Mouse (Mus musculus) hindbrain, postnatal 0 days (tissue): ENCODE data around the gene Olfr695. TPM values are rescaled to one million over a fixed set of nuclear protein-coding genes. Genes with fewer than 3 reads are reported as not detected.

Source experiments
- ATAC-seq: fragments of 200-750 bp; cut with Nextera tagmentation; 2 replicates; pipeline ENCODE4 v1.8.0; 2017; ENCODE audit warnings: mild to moderate bottlenecking, moderate TSS enrichment, moderate library complexity
- DNase-seq: peaks from one replicate; pipeline ENCODE4 v3.0.0-alpha.2; 2015; ENCODE audit warnings: low spot score
- H3K27ac ChIP-seq: fragments of 300-500 bp; sonication (generic); 2 replicates; pipeline ENCODE4 v1.5.1; 2014; ENCODE audit warnings: mild to moderate bottlenecking
- H3K27me3 ChIP-seq: fragments of 300-500 bp; sonication (generic); 2 replicates; pipeline ENCODE4 v1.6.1; 2014; ENCODE audit warnings: low read length, mixed read lengths; ENCODE audit not compliant: insufficient read depth
- H3K36me3 ChIP-seq: fragments of 300-500 bp; sonication (generic); 2 replicates; pipeline ENCODE4 v1.6.1; 2014; ENCODE audit warnings: low read length, mixed read lengths; ENCODE audit not compliant: insufficient read depth
- H3K4me1 ChIP-seq: fragments of 300-500 bp; sonication (generic); 2 replicates; pipeline ENCODE4 v1.6.1; 2014; ENCODE audit warnings: antibody characterized with exemption, low read length, mixed read lengths; ENCODE audit not compliant: insufficient read depth
- H3K4me2 ChIP-seq: fragments of 300-500 bp; sonication (generic); 2 replicates; pipeline ENCODE4 v1.6.1; 2014; ENCODE audit warnings: low read depth, mild to moderate bottlenecking, low read length, moderate library complexity, mixed read lengths
- H3K4me3 ChIP-seq: fragments of 300-500 bp; sonication (generic); 2 replicates; pipeline ENCODE4 v1.5.1; 2014; ENCODE audit warnings: low read length
- H3K9ac ChIP-seq: fragments of 300-500 bp; sonication (generic); replicated peaks from 2 replicates; pipeline ENCODE4 v1.6.1; 2014; ENCODE audit warnings: mild to moderate bottlenecking, low read length, moderate library complexity, mixed read lengths
- H3K9me3 ChIP-seq: fragments of 300-500 bp; sonication (generic); 2 replicates; pipeline ENCODE4 v1.6.1; 2016; ENCODE audit warnings: low read length, mixed read lengths
- CTCF ChIP-seq: IDR thresholded peaks from 2 replicates; pipeline ENCODE4 v1.5.1; 2016; ENCODE audit warnings: antibody characterized with exemption, control low read depth, low read depth
- WGBS: fragments of 180-500 bp; shearing (Covaris S2); extraction: QIAGEN DNeasy Blood & Tissue Kit; methylation state at CpG from one replicate; pipeline ENCODE4 v1.1.7; 2014; 5-methylcytosine and 5-hydroxymethylcytosine counted together
- polyA plus RNA-seq: library from polyadenylated mRNA; unstranded; fragments of >200 nt; fragmentation: Nextera tagmentation; extraction: Ambion mirVana; gene quantifications from 2 replicates; pipeline ENCODE4 v1.2.1, GENCODE M21; 2015
- total RNA-seq: library from RNA; depleted of rRNA; stranded (reverse); fragments of >200 nt; gene quantifications from 2 replicates; pipeline ENCODE4 v1.2.3, GENCODE M21; 2014; rRNA removed

Olfr695 gene
- total and polyA plus RNA-seq, 2 experiments from 2014 or later: not detected

- Histone ChIP-seq H3K4me1 (no peaks in the 10 kb centered on the region), H3K36me3 (no peaks in the 10 kb centered on the region), H3K4me2 (no peak overlapping the region), H3K27ac (no peak overlapping the region), H3K4me3 (no peak overlapping the region), H3K27me3 (no peaks in the 10 kb centered on the region), H3K9ac (no peak overlapping the region), H3K9me3 (no peaks in the 10 kb centered on the region)
- ATAC-seq (no peak), DNase-seq (no peak)
- no peak for TF ChIP-seq CTCF
- 88% methylated on average over 2 of the region's 2 CpGs for WGBS
These were observed 30.8 kb downstream of the Olfr695 start for GRCm38 (mm10) chr7:106685382-106685781.

- Histone ChIP-seq H3K27me3 (no peaks in the 10 kb centered on the region), H3K4me2 (no peak within 1 kb of the TSS), H3K9me3 (no peaks in the 10 kb centered on the region), H3K9ac (no peak within 1 kb of the TSS), H3K4me1 (no peaks in the 10 kb centered on the region), H3K36me3 (no peaks in the 10 kb centered on the region), H3K27ac (no peak within 1 kb of the TSS), H3K4me3 (no peak within 1 kb of the TSS)
- ATAC-seq (no peak), DNase-seq (no peak)
- TF ChIP-seq CTCF: no peak
These were observed 35.7 kb downstream of the Olfr695 start, which contains the start of gene Olfr693 for GRCm38 (mm10) chr7:106680484-106680883. TSS of gene Olfr693 (minus strand) at chr7:106680584.

Other genes with a start within 250 kb of the Olfr695 start
- 0.26 TPM in 1 of 2 replicates, not detected in the other for gene Olfr693, start 35.8 kb downstream of the Olfr695 start, total RNA-seq
- not detected in 2 replicates for gene Olfr693, start 35.8 kb downstream of the Olfr695 start, polyA plus RNA-seq
- not detected in 2 replicates for gene Olfr694, start 24.6 kb downstream of the Olfr695 start, total RNA-seq
- not detected in 2 replicates for gene Olfr694, start 24.6 kb downstream of the Olfr695 start, polyA plus RNA-seq
- gene Olfr697, start 26.0 kb upstream of the Olfr695 start, total RNA-seq: not detected in 2 replicates
- gene Olfr697, start 26.0 kb upstream of the Olfr695 start, polyA plus RNA-seq: not detected in 2 replicates
- gene Olfr698, start 39.0 kb upstream of the Olfr695 start, total RNA-seq: not detected in 2 replicates
- gene Olfr698, start 39.0 kb upstream of the Olfr695 start, polyA plus RNA-seq: not detected in 2 replicates
- gene Olfr699, start 76.8 kb upstream of the Olfr695 start, total RNA-seq: not detected in 2 replicates
- gene Olfr699, start 76.8 kb upstream of the Olfr695 start, polyA plus RNA-seq: not detected in 2 replicates
- gene Olfr700, start 92.4 kb upstream of the Olfr695 start, total RNA-seq: not detected in 2 replicates
- gene Olfr700, start 92.4 kb upstream of the Olfr695 start, polyA plus RNA-seq: not detected in 2 replicates
- gene Olfr701, start 97.7 kb upstream of the Olfr695 start, total RNA-seq: not detected in 2 replicates
- not detected in 2 replicates for gene Olfr701, start 97.7 kb upstream of the Olfr695 start, polyA plus RNA-seq
- gene Olfr702, start 117.5 kb upstream of the Olfr695 start, total RNA-seq: not detected in 2 replicates
- not detected in 2 replicates for gene Olfr702, start 117.5 kb upstream of the Olfr695 start, polyA plus RNA-seq
- gene Olfr703, start 127.0 kb upstream of the Olfr695 start, total RNA-seq: not detected in 2 replicates
- gene Olfr703, start 127.0 kb upstream of the Olfr695 start, polyA plus RNA-seq: not detected in 2 replicates
- not detected in 2 replicates for gene Olfr704, start 146.8 kb upstream of the Olfr695 start, total RNA-seq
- not detected in 2 replicates for gene Olfr704, start 146.8 kb upstream of the Olfr695 start, polyA plus RNA-seq
- gene Olfr705, start 160.5 kb upstream of the Olfr695 start, total RNA-seq: not detected in 2 replicates
- gene Olfr705, start 160.5 kb upstream of the Olfr695 start, polyA plus RNA-seq: not detected in 2 replicates
- gene Olfr706, start 171.8 kb upstream of the Olfr695 start, total RNA-seq: not detected in 2 replicates
- not detected in 2 replicates for gene Olfr706, start 171.8 kb upstream of the Olfr695 start, polyA plus RNA-seq
- not detected in 2 replicates for gene Olfr707, start 184.8 kb upstream of the Olfr695 start, total RNA-seq
- gene Olfr707, start 184.8 kb upstream of the Olfr695 start, polyA plus RNA-seq: not detected in 2 replicates
- not detected in 2 replicates for gene Olfr1532-ps1, start 191.6 kb upstream of the Olfr695 start, total RNA-seq
- not detected in 2 replicates for gene Olfr1532-ps1, start 191.6 kb upstream of the Olfr695 start, polyA plus RNA-seq
- gene Olfr709-ps1, start 215.8 kb upstream of the Olfr695 start, total RNA-seq: not detected in 2 replicates
- gene Olfr709-ps1, start 215.8 kb upstream of the Olfr695 start, polyA plus RNA-seq: not detected in 2 replicates
- gene Olfr710, start 231.9 kb upstream of the Olfr695 start, total RNA-seq: not detected in 2 replicates
- not detected in 2 replicates for gene Olfr710, start 231.9 kb upstream of the Olfr695 start, polyA plus RNA-seq
- not detected in 2 replicates for gene Olfr6, start 247.5 kb upstream of the Olfr695 start, total RNA-seq
- not detected in 2 replicates for gene Olfr6, start 247.5 kb upstream of the Olfr695 start, polyA plus RNA-seq